Mouse (Mus musculus): ENCODE data around the gene Wwox. TPM values are rescaled to one million over a fixed set of nuclear protein-coding genes. Genes with fewer than 3 reads are reported as not detected.

Gene Wwox
- total and polyA plus RNA-seq, 3 experiments: 7.6 to 61.8 (median 12.2) TPM

DNA sequence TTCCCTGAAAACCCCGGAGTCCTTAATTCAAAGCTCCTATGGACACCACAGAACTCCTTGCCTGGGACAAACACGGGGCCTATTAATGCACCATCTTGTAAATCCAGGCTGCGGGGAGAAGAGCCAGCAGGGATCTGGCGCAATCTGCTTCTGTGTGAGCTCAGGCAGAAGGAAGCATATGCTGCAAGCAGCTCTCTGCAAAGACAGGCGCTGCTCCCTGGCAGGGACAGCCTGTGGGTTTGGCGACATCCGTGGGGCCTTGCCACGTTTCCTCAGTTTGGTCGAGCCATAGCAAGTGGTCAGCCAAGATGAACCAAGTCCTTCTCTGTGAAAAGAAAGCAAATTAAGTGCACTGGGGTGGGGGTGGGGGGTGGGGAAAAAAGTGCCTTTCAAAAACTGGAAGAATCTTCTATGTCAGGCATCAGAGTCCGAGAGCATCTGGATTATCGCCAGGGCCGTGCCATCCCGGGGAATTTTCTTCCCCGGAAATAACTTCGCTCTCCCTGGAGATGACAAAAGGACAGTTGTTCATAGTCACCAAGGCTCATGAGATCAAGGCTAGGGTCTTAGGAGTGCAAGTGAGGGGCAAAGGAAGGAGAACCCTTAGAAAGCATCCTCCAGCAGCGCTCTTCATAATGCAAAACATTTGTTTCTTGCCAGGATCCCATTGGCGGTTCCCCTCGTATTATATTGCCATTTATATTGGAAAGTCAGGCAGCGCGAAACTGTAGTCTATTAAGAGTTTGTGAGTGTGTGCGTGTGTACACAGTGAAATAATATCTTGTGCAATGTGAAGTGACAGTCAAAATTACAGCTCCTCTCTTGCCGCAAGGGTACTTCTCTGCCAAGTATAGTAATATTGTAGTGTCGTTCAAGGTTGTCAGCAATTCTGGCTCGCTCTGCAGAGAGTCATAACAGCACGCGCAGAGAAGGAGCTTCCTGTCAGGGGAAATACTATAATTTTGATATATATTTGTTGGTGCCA is 152.1 kb downstream of the Wwox start:
- no peak for DNase-seq (ENCODE audit: low read depth, low spot score)
- Histone ChIP-seq H3K4me3 (ENCODE audit: control insufficient read depth in 1 of 2, insufficient read depth in 1 of 2, low read depth in 2 of 2, low read length in 2 of 2) (no peak overlapping the region), H3K27ac (ENCODE audit: control insufficient read depth, low read depth, low read length) (no peak overlapping the region), H3K36me3 (ENCODE audit: control insufficient read depth in 1 of 2, insufficient read depth in 2 of 2, low read length in 2 of 2) (no peaks in the 10 kb centered on the region), H3K4me1 (ENCODE audit: control insufficient read depth in 1 of 2, insufficient read depth in 2 of 2, low read length in 2 of 2) (no peaks in the 10 kb centered on the region), H3K79me2 (ENCODE audit: control insufficient read depth, insufficient read depth, low read length, poor library complexity) (no peaks in the 10 kb centered on the region), H3K9me3 (replicated peaks; ENCODE audit: insufficient read depth, low read length) (no peaks in the 10 kb centered on the region), H3K9ac (ENCODE audit: control insufficient read depth, low read depth, low read length, poor library complexity, severe bottlenecking) (no peak overlapping the region), H3K27me3 (ENCODE audit: control insufficient read depth in 1 of 2, insufficient read depth in 2 of 2, low read length in 2 of 2) (no peaks in the 10 kb centered on the region)
- no peak for TF ChIP-seq ZMIZ1 (IDR thresholded peaks at IDR 0.05; ENCODE audit: low read depth, low read length)
- no peak for TF ChIP-seq MYC (IDR thresholded peaks at IDR 0.05; ENCODE audit: low read depth, low read length)
- no peak for TF ChIP-seq POLR2A (IDR thresholded peaks at IDR 0.05; ENCODE audit: control insufficient read depth in 1 of 2, insufficient read depth in 1 of 2, low read depth in 1 of 2, low read length in 2 of 2, poor library complexity in 1 of 2)
- TF ChIP-seq RCOR1 (IDR thresholded peaks at IDR 0.05; ENCODE audit: low read depth, low read length): no peak
- no peak for TF ChIP-seq POLR2AphosphoS2 (IDR thresholded peaks at IDR 0.05; ENCODE audit: low read length)
- no peak for TF ChIP-seq E2F4 (IDR thresholded peaks at IDR 0.05; ENCODE audit: borderline replicate concordance, low read depth, low read length)
- TF ChIP-seq BHLHE40 (IDR thresholded peaks at IDR 0.05; ENCODE audit: borderline replicate concordance, low read depth, low read length): no peak
- no peak for TF ChIP-seq CHD1 (IDR thresholded peaks at IDR 0.05; ENCODE audit: low read depth, low read length)
- no peak for TF ChIP-seq ZC3H11A (IDR thresholded peaks at IDR 0.05; ENCODE audit: low read depth, low read length)
- TF ChIP-seq MYB (IDR thresholded peaks at IDR 0.05; ENCODE audit: low read depth, low read length): no peak
- no peak for TF ChIP-seq SIN3A (IDR thresholded peaks at IDR 0.05; ENCODE audit: low read length)
- TF ChIP-seq TBP (IDR thresholded peaks at IDR 0.05; ENCODE audit: low read depth, low read length): no peak
- no peak for TF ChIP-seq NELFE (IDR thresholded peaks at IDR 0.05; ENCODE audit: low read depth, low read length)
- TF ChIP-seq ELF1 (IDR thresholded peaks at IDR 0.05; ENCODE audit: low read depth, low read length): no peak
- no peak for TF ChIP-seq RAD21 (IDR thresholded peaks at IDR 0.05; ENCODE audit: low read depth, low read length)

DNA sequence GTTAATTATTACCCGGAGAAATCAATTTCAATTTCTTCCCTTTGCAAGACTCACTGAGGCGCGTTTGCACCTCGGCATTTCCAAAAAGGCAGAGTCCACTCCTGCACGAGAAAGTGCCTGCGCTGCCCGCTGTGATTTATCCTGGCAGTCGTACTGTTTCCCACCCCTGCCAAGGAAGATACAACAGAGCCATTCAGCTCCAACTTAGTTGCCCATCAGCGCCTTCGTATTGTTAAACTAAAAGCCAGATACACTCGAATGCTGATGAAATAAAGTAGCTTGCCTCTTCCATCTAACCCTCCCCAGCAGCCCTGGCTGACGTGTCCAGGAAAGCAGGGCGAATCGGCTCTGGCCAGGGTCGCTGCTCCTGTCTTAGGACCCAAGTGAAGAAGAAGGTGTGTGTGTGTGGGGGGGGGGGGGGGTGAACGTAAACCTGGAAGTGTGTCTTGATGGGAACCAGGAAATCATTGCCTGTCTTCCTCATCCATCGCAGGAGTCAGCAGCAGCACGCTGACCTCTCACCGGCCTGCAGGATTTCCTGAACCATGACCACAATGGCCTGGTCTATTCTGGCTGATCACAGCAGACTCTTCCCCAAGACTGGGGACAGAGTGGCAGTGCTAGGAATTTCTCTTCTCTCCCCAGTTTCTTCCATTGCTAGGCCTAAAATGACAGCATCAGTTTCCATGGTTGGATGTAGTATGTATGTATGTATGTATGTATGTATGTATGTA is 154.1 kb downstream of the Wwox start:
- H3K27me3 ChIP-seq (ENCODE audit: control insufficient read depth in 1 of 2, insufficient read depth in 2 of 2, low read length in 2 of 2): no peaks in the 10 kb centered on the region
- H3K9ac ChIP-seq (ENCODE audit: control insufficient read depth, low read depth, low read length, poor library complexity, severe bottlenecking): no peak overlapping the region
- H3K36me3 ChIP-seq (ENCODE audit: control insufficient read depth in 1 of 2, insufficient read depth in 2 of 2, low read length in 2 of 2): no peaks in the 10 kb centered on the region
- H3K9me3 ChIP-seq (replicated peaks; ENCODE audit: insufficient read depth, low read length): no peaks in the 10 kb centered on the region
- TF ChIP-seq NELFE (IDR thresholded peaks at IDR 0.05; ENCODE audit: low read depth, low read length) (no peak), RCOR1 (IDR thresholded peaks at IDR 0.05; ENCODE audit: low read depth, low read length) (no peak), SIN3A (IDR thresholded peaks at IDR 0.05; ENCODE audit: low read length) (no peak), UBTF (IDR thresholded peaks at IDR 0.05; ENCODE audit: borderline replicate concordance, insufficient read depth, low read depth, low read length) (no peak), MYB (IDR thresholded peaks at IDR 0.05; ENCODE audit: low read depth, low read length) (no peak), MAX (IDR thresholded peaks at IDR 0.05; ENCODE audit: low read length) (no peak), POLR2AphosphoS2 (IDR thresholded peaks at IDR 0.05; ENCODE audit: low read length) (no peak), ETS1 (IDR thresholded peaks at IDR 0.05; ENCODE audit: low read depth, low read length) (no peak), USF2 (IDR thresholded peaks at IDR 0.05; ENCODE audit: borderline replicate concordance in 1 of 2, insufficient read depth in 1 of 2, low read depth in 1 of 2, low read length in 2 of 2) (no peak), MYC (IDR thresholded peaks at IDR 0.05; ENCODE audit: low read depth, low read length) (no peak), CHD1 (IDR thresholded peaks at IDR 0.05; ENCODE audit: low read depth, low read length) (no peak), MXI1 (IDR thresholded peaks at IDR 0.05; ENCODE audit: low read depth, low read length) (no peak), E2F4 (IDR thresholded peaks at IDR 0.05; ENCODE audit: borderline replicate concordance, low read depth, low read length) (no peak), TCF12 (IDR thresholded peaks at IDR 0.05; ENCODE audit: low read depth, low read length) (no peak), GATA1 (IDR thresholded peaks at IDR 0.05; ENCODE audit: low read depth, low read length) (no peak), CHD2 (IDR thresholded peaks at IDR 0.05; ENCODE audit: low read length) (no peak), ZKSCAN1 (IDR thresholded peaks at IDR 0.05; ENCODE audit: low read depth, low read length) (no peak), MAZ (IDR thresholded peaks at IDR 0.05; ENCODE audit: low read depth, low read length) (no peak), POLR2A (IDR thresholded peaks at IDR 0.05; ENCODE audit: control insufficient read depth in 1 of 2, insufficient read depth in 1 of 2, low read depth in 1 of 2, low read length in 2 of 2, poor library complexity in 1 of 2) (no peak), TAL1 (IDR thresholded peaks at IDR 0.05; ENCODE audit: low read length) (no peak)
- H3K27ac ChIP-seq (ENCODE audit: control insufficient read depth, low read depth, low read length): no peak overlapping the region
- no peaks in the 10 kb centered on the region for H3K79me2 ChIP-seq (ENCODE audit: control insufficient read depth, insufficient read depth, low read length, poor library complexity)
- no peaks in the 10 kb centered on the region for H3K4me1 ChIP-seq (ENCODE audit: control insufficient read depth in 1 of 2, insufficient read depth in 2 of 2, low read length in 2 of 2)
- H3K4me3 ChIP-seq (ENCODE audit: control insufficient read depth in 1 of 2, insufficient read depth in 1 of 2, low read depth in 2 of 2, low read length in 2 of 2): no peak overlapping the region
- no peak for DNase-seq (ENCODE audit: low read depth, low spot score)
